Mouse (Mus musculus): ENCODE measurements around the gene Otx1.

Otx1 gene

DNA sequence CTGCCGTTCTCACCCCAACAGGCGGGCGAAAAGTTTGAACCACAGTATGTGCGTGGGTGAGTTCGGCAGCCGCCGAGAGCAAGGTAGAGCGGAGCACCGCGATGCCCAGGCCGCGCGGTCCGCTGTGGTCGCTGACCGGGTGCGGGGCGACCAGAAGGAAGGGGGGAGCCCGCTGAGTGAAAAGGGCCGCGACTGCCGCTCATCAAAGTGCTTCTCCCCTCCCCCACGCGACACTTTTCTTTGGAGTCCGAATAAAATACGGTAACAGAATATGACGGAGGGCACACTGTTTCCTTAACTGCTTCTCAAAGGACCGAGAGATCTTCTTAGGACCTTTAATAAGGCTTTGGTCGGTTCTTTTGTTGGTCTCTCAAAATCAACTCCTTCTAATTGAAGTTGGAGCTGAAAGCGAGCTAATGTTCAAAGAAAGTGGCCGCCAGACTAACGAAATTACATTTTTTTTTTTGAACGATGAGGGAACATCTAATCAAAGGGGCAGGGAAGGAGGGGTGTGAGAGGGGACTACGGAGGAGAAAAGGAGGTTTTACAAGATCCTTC is at the start of gene Otx1:
Gene Otx1, minus strand, starts transcription at position 115 of the 558 bp plus-strand sequence.
- peak; percentile 67 for DNase-seq (ENCODE audit: low spot score)

DNA sequence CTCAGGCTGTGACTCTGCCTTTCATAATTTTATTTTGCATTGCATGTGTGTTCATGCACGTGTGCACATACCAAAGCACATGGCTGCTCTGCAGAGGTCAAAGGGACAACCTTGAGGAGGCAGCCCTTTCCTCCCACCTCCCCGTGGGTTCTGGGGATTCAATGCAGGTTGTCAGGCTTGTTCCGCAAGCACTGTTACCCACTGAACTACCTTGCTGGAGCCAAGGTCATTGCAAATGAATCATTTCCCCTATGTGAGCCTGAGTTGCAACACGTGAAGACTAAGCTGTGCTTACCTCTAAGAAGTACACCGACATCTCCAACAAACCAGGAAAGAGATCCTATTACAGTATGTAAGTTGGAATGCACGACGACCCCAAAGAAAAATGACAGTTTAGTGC is 48.2 kb upstream of the Otx1 start:
- DNase-seq (ENCODE audit: low spot score) = no peak

DNA sequence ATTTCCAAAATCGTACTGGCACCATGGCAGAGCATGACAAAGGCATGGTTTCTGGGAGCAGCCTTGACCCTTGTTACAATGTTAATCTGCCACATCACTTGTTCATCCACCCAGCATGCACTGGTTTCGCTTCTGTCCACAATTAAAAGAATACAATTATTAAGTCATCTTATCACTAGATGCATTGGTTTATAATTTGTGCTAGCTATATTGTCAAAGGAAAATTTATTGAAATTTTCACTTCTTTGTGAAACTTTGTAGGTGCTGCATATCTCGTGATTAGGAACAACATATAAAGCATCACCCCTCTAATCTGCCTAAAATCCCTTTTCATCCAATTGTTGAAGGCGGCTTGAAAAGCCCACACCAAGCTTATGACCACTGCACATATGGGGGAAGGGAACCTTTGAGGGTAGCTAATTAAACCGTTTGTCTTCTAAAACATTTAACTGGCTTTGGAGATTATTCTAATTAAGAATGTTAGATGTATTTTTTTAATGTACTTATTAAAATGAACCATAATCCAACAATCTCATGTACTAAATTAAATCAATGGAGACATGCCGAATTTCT is 37.2 kb upstream of the Otx1 start:
- no peak for DNase-seq (ENCODE audit: low spot score)

DNA sequence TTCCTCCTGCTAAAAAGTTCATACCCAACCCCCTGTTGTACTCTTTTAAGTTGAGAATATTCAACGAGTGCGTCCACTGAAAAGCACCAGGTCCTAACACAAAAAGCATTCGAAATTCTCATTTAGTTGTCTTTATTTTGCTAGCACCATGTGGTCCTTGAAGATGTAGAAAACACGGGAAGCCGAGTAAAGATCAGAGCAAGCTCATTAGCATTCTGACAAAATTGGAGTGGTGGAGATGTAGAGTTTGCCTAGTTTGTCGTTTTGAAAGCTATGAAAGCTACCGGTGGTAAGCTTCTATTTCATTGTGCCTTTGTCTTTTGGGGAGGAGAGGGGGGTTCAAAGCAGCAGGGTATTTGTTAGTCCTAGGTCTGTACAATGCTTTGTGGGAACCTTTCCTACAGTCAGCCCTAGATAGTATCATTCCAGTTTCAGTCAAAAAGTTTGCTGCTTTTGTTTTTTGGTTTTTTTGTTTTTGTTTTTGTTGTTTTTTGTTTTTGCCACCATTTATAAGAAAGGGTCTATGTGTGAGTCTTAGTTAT is 31.9 kb upstream of the Otx1 start:
- no peak for DNase-seq (ENCODE audit: low spot score)

DNA sequence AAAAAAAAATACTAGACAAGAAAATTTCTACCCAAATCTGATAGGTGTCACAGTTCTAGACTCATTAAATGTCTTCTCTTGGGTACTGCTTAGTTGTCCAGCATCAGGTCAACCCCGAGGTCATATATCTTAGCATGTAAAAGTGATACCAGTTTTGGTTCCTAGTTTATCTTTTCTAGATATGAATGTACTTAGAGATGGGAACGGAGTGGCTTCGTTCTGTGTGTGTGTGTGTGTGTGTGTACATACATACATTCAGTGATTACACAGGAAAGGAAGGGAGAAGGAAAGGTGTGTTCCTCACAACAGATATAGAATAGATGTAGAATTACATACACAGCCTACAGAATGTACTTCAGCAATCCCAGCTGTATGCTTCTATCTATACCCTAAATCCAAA is 30.9 kb upstream of the Otx1 start:
- DNase-seq (ENCODE audit: low spot score) = no peak

DNA sequence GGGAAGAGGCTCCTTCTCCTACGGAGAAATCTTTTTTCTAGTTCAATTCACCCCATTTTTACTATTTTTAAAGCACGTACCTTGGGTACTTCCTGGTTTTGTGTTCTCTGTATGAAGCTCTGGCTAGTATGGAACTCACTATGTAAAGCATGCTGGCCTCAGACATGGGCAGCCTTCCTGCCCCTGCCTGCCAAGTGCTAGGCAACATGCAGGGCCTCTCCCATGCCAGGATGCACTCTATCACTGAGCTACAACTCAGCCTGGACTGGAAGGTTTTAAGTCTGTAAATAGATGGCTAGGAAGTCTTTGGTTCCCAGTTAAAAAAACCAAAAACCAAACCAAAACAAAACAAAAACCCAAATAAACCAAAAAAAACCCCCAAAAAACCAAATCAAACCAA is 17.9 kb upstream of the Otx1 start:
- no peak for DNase-seq (ENCODE audit: low spot score)

DNA sequence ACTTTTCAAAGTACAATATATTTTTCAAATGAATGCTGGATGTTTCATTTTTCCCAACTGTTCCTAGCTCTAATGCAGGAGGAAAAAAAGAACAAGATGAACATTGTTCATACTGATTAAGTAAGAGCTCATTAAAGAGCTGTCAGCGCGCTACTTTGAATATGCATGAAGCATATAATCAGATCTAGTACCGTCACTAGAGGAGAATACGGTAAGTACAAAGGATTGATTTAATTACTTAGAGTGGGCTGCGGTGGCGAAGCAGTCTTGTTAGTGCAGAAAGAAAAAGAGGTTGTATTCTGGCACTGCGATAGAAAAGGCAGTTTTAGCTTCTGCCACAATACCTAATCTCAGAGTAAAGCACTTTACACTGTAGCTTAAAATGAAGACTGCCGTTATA is 14.7 kb upstream of the Otx1 start:
- DNase-seq (ENCODE audit: low spot score) = no peak

DNA sequence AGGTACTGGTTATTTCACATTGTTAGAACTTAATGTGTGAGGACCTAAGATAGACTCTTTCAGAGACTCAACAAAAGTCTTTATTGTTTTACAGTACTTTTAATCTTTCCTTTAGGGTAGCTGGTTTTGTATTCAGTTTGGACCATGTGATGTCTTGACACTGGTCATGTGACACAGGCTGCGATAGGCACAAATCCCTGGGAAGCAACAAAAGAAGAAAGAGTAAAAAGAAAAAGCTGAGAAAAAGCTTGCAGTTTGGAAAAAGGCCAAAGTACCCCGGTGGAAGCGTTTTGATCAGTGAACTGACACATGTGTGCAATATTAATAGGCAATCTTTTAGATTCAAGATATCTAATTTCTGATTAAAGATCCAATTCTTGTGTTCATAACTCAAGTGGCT is 13.6 kb upstream of the Otx1 start:
- no peak for DNase-seq (ENCODE audit: low spot score)

DNA sequence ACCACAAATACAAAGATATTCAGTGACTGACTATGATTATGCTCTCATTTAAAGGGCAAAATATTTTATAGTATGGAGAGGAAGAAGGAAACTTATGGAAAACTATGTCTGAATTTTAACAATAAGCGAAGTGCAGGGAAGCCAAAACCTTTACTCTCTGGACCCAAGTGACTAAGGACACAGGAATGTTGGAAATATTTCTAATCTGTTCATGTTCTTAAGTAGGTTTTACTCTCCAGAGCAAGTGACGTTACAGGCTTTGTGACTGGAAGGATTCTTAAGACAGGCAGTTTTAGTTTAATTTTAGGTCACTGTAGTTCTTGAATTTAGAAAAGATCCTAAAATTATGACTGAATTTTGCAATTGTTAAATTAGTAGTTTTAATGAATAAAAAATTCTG is 6.1 kb upstream of the Otx1 start:
- DNase-seq (ENCODE audit: low spot score) = peak; percentile 39

DNA sequence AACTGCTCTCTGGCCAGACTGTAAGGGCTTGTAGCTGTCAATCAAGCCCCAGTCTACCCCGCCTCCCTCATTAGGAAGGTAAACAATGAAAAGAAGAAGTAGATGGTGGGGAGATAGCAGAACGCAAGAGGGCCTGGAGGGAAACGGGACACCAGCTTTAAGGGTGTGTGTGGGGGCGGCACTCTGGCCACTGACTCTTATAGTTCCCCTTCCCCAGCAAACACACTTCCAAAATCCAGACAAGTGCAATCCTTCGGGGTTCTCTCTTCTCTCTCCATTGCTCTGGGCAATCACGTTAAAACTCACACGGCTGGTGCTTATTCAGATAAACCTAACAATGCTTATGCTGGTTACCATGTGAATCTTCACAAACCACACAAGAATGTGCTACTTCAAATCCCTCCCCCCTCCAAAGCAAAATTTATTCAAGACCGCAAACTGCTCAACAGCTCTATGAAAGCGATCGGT is 5.5 kb upstream of the Otx1 start:
- peak; percentile 75 for DNase-seq (ENCODE audit: low spot score)

DNA sequence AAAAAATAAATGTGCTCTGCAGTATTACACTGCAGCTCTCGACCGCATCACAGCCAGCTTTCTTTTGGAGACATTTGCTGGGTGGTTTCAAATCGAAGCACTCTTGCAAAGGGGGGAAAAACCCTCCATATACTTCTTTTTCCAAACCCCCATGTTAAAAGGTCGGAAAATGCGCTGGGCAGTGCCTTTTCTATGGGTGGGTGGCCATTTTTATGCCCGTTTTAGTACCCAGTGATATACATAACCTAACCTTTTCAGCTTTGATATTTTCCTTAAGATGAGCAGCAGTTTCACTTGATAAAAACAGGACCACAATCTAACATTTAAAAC is 5.0 kb upstream of the Otx1 start:
- no peak for DNase-seq (ENCODE audit: low spot score)

DNA sequence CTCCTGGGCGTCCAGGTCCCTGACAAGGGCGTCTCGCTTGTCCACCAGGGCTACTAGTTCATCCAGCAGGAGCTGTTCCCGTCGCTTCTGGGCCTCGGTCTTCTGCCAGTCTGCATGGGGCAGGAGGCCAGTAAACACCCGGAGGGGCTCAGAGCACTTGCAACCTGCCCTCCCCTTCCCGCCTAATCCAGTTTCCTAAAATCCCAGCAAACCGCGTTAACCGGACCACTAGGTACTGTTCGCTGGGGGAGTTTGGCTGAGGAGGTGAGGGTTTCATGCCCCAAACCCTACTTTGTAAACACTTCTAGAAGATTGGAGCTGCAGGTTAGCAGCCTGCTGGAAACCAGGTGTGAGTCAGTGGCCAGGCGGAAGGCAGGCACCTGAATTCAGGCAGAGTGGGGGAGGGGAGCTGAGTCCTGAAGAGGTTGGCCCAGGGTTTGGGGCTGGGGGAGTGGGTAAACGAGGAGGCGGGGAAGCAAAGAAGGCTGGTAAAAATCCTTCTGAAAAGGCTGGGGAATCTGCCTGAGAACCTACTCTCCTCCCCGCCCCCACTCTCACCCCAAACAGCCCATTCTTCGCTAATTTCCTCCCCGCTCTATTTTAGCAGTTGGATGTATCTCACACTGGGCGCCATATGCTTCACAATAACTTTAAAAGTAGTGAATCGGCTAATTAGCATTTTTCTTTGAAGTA is 4.5 kb upstream of the Otx1 start:
- DNase-seq (ENCODE audit: low spot score) = peak; percentile 61

DNA sequence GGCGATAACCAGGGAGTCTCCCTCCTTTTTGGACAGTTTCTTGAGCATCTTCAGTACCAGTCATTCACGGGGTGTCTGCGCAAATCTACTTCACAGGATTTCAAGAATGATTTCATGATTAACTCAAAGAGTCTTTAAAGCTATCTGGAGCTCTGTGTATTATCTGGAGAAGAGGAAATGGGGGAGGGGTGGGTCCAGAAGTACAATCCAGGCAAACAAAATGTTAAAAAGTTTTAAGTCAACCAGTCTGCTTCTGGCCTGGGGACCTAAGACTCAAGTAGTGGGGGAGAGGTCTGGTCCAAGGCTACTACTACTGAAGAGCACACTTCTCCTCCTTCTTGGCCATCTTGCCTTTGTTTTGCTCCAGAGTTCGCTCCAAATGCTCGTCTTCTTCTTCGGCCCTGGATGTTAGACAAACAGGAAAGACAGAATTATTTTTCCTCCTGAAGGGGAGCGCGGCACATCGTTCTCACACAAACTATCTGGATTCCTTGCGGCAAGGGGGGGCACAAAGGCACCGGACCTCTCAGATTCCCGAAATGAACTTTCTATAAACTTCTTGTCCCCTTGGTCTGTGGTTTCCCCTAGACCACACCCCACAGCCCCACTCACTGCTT is 3.9 kb upstream of the Otx1 start:
- DNase-seq (ENCODE audit: low spot score) = no peak

DNA sequence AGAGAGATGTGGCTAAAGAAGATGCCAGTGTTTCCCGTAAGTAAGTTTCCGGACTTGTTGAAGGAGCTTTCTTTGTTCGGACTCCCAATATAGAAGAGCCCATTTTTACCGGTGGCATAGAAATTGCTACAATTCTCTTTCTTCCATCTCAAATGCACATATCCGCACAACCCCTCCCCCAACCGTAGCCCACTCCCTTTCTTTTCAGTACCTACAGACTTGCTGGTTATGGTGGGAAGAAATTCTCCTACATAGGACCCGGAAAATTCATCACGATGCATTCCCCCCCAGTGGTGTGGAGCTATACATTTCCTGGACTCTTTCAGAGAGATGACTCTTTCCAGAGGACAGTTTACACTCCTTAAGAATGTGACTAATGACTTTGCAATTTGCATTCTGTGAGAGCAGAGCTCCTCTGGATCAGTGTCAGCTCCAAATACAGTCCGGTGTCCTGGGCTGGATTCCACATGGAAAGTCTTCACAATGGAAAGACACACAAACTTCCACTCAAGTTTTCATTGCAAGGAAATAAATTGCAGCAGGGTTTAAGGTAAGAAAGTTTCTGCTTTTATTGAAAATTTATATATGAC is 2.7 kb upstream of the Otx1 start:
- DNase-seq (ENCODE audit: low spot score) = peak; percentile 12

DNA sequence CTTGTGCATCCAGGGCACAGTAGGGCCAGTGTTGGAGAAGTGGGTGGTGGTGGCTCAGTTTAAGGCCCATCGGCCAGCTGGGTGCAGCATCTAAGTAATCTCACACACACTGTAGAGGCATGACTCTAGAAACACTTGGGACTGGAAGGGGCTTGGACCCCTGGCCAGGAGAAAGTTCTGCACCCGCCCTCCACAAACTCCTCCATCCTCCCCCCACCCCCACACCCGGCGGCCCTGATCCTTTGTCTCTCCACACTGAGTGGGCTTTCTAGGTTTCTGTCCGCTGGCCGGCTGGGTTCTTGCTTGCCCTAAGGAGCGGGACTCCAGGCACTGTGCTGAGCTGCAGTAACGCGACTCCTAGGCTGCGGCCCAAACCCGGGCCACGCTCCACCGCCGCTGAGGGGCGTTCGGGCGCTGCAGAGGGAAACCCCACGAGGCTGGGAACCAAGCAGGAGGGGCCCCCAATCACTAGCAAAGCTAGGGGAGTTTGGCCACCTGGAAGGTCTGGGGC is 1.7 kb upstream of the Otx1 start:
- DNase-seq (ENCODE audit: low spot score) = peak; percentile 70

DNA sequence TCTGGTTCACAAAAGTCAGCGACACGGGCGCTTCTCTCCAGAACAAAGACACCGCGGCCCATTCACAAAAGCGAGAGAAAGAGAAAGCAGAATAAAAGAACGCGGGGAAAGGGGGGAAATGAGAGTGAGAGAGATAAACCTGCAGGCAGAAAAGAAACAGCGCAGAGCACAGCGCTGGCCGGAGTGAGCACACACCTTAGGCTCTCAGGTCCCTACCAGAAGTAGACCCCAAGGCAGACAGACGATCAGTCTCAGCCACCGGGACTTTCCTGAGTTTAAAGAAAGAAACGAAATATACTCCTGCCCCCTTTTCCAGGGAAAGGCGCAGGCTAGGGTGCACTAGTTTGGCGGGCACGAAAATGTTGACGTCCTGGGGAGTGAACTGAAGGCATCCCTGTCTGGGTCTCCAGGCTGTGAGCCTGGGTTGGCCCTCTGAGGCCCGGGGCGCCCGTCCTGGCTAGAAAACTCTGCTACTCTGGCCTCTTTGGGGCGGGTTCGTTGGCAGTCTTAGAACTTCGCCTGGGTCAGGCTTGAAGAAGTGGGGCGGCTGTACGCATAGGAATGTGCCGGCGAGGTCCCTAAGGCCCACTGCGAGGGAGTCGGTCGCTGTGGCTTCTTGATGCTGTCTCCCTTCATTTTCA is 764 bp upstream of the Otx1 start:
- DNase-seq (ENCODE audit: low spot score) = peak; percentile 39

DNA sequence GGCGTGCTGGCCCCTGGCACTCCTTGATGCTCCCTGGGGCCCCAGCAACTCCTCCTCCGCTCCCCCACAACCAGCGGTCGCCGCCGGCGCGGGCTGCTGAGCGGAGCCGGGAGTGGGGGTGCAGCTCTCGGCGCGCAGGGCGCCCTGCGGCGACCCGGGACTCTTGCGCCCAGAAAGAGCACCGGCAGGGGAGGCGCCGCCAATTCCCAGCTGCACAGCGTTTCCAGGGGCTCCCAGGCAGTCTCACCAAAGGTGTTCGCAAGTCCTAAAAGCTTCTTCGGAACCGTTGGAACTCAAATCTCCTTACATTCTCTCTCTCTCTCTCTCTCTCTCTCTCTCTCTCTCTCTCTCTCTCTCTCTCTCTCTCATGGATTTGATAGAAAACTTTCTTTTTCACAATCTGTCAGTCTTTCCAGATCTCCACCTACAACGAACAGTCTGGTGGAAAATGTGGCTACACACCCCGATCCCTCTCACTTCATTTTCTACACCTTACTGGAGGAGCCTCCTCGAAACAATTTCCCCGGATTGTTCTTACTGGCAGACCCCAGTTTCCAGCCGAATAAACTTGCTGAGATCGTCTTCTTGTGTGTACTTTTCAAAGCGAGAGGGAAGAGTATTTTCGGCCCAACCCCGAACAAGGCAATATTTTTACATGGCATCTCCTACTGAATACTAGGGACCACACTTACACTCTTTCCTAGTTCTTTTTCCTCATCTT is 475 bp downstream of the Otx1 start:
- DNase-seq (ENCODE audit: low spot score) = peak; percentile 14

DNA sequence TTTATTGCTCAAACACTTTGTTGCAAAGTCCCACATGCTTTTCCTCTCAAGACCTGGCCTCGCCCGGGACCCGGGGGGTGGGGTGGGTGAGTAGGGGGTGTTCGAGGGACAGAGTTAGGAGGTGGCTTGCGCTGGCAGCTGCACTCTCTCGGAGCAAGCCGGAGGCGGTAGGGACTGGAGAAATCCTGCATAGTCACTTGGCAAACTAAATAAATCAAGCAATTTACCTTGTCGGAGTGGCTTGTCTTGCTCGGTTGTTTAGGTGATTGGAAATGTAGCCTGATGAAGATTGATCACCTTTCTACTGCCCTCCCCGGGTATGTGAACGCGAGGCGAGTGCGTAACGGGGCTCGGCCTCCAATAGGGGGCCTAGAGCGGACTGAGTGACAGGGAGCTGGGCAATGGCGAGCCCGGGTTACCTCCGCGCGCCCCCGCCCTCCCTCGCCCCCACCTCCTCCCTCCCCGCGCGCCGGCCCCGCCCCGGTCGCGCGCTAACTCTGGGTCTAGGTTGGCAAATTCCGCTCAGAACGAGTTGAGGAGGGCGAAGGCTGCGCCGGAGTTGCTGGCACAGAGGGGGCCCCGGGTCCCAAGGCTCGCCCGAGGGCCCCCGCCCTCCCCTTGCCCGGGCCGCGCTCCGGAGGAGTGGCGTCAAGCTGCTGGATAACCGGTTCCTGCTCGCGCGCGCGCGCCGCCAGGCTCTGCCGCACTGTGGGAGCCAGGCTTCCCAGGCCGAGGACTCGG is 1.2 kb downstream of the Otx1 start:
- peak; percentile 88 for DNase-seq (ENCODE audit: low spot score)

DNA sequence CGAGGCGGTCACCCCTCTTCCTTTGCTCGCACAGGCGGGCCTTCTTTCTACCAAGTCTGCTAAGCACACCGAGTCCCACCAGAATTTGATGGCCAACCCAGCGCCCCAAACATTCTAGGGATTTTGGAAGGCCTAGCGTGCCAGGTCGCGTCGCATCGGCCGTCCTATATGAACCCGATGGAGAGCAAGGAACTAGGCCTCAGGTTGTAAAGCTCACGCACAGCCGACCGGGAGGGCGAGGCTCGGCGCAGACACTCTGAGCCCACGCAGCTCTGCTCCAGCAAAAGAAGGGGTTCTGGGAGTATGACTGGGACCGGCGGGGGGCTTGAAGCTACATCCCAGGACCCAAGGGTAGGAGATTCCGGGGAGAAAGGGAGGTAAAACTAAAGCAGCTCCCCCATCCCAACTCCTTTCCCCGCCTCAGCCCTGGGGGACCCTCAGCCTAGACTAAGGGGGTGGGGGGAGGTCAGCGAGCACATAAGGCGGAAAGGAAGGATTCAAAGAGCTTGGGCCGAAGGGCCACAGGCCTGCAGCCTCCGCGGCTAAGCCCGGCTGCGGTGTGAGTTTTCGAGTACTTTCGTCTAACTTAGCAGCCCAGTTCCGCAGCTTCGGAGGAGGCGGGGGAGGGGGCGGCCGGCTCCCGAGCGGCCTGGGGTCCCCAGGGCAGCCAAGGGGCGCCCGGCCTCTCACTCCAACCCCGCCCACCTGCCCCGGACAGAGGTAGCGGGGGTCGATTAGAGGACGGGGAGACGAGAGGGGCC is 2.2 kb downstream of the Otx1 start:
- DNase-seq (ENCODE audit: low spot score) = peak; percentile 31

Measured in embryo, embryonic 10 days (tissue).